Mouse (Mus musculus): ENCODE results near the gene B4galt5.

Gene B4galt5

DNA sequence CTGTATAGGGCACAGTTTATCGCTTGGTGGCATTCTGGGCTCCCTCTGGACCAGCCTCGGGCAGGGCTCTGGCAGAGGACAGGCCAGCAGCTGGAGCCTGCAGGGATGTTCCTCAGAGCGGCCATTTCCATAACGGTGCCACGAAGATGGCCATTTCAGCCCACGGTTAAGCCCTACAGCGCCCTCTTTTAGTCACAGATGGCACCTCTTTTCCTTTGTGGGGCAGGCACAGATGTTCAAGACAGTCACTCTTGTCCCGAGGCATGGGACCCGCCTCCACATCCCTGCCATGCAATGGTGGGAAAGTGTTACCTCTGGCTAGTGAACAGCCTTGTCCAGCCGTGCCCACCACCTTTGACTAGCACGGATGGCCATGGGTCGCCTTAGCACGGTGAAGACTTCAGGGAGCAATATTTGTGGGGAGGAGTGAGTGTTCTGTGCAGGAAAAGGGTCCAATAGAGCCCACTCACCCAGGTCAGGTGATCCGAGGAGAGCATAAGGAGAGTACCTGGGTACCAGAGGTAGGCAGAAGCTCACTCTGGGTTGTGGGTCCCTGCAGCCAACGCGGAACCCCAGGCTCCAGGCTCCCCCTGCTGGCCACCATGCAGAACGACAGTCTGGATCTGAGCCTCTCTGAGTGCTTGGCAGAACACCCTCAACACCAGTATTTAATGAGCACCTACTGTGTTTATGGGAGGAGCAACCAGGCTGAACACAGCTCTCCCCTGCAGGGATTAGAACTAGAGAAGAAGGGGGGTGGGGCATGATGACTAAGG is 70.0 kb downstream of the B4galt5 start:
- DNase-seq (ENCODE audit: extremely low spot score): peak; percentile 57

DNA sequence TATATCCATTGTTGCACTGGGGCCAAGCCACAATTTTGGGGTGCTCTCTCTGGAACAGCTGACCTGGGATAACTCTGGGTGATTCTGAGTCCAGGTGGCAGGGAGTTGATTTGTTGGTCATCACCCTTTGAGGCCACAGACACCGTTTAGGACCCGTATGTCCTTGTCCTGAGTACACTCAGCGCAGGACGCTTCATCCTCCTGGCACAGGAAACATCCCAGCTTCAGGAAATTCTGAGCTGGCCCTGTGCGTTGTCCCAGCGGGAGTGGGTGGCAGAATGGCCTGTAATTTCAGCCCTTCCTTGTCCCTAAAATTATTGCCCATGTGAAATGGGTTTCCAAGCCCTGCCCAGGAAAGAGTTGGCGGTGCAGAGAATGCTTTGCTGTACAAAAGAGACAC is 71.0 kb downstream of the B4galt5 start:
- no peak for DNase-seq (ENCODE audit: extremely low spot score)

DNA sequence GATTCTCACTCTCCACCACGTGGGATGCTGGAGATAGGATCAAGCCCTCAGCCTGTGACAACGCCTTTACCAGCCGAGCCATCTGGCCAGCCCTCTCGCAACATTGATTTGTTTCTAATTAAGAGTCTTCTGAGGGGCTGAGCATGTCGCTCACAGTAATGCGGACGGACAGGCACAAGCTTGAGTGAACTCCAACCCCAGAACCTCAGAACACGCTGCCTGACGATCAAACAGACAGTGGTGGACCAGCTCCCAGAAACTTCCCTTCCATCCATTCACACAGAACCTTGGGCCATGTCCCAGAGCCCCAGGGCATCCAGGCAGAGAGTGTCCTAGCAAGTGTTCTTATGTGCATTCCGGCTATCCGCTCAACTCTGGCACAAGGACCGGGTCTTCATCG is 72.0 kb downstream of the B4galt5 start:
- DNase-seq (ENCODE audit: extremely low spot score): no peak

DNA sequence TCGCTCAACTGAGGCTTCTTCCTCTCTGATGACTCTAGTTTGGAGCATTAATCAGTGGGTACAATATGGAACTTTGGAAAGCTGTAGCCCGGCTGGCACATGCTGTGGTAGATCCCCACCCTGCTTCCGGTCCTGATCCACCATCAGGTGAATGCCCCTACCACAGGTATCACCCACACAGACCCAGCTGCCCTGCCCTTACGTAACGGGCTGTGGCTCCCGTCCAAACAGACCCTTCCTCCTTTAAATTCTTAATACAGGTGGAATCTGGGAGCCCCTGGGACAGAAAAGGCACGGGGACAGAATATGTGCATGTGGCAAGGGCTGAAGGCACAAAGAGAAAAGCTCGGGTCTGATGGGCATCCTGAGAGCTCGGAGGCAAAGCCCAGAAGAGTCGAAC is 73.1 kb downstream of the B4galt5 start:
- DNase-seq (ENCODE audit: extremely low spot score): no peak

DNA sequence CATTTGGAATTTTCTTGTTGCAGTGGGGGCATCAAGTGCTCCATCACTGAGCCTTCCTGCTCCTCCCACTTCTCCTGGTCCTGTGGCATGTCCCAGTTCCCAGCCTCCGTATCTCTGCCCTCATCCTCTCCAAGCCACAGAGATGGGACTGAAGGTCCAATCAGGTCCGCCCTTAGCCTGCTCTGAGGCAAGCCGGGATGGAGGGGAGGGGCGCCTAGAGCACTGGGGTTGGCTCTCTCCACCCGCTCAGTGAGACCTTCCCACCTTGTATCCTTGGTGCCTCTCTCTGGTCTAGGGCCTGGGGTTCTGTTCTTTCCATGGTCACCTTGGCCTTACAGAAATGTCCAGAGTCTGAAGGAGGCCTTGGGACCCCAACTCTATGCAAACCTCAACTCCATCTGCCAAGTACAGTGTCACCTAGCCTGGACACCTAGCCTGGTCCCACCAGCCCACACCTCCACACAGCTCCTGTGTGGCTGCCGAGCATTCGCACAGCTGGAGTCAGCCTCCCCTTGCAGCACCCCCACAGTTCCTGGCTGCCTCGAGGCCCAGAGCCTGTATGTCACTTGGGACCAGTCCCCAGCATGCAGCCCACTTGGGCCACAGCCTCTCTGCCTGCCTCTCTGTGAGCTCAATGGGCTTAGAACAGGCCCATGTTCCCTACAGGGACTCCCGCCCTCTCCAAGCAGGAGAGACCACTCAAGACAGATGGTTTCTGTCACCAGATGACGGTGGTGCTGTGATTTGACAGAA is 74.1 kb downstream of the B4galt5 start:
- no peak for DNase-seq (ENCODE audit: extremely low spot score)

DNA sequence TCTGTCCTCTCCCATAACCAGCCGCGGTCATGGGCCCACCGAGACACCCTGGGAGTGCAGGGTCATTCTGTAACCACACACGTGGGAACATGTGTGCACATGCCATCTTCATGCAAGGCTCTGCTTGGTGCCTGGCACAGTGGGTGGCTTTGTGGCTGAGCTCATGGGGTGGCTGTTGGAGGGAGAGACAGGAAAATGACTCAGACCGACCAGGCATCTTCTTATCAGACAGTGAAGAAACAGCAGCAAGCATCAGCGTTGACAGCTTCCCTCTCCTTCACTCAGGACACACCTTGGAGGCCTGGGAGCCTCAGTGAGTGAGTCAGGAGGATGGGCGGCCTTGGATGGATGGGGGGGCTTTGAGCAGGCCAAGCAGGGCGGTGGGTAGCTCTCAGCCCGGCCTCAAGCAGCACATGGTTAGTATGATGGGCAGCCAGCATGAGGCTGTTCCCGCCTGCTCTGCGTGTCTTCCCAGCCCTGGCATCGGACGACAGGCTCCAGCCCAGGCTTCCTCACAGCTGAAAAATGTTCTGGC is 75.7 kb downstream of the B4galt5 start:
- no peak for DNase-seq (ENCODE audit: extremely low spot score)

DNA sequence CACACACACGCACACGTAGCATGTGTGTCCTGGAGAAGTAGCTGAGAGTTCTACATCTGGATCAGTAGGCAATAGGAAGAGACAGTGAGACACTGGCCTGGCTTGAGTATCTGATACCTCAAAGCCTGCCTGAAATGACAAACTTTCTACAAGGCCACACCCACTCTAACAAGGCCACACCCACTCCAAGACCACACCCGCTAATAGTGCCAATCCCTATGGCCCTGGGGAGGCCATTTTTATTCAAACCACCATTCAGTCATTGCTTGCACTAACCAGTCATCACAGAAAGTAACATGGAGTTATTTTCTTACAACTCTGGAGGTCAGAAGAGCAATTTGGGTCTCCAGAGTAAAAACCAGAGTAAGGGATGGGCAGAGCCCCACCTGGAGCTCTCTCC is 76.3 kb downstream of the B4galt5 start:
- no peak for DNase-seq (ENCODE audit: extremely low spot score)

DNA sequence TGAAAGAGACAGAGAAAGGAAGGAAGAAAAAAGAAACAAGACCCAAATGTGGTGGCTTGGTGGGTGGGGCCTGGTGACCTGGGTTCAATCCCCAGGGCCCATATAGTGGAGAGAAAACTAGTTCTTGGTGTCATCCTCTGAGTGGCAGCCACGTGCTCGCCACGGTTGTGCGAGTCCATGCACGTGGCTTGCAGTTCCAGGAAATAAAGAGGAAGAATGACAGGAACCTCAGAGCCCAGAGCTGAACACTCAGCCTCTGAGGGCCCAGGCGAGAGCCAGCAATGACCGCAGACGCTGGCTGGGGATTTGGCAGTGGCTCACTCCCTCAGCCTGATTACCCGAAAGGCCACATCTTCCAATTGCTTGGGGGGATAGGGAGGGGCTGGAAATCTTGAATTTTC is 77.9 kb downstream of the B4galt5 start:
- DNase-seq (ENCODE audit: extremely low spot score): no peak

DNA sequence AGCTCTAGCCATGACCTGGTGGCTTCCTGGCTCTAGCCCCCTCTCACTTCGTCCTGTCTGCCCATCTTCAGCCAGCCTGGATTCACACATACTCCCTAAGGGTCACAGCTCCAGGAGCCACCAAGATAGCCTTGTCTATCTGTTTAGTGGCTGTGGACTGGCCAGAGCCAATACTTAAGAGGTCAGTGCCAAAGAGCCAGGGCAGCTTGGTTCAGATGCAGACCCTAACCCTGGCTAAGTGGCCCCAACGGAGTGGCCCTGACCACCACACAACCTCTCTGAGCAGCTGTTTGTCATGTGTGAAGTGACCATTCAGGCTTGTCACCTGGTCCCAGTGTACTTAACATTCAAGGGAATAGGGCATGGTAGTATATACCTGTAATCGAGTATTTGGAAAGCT is 78.5 kb downstream of the B4galt5 start:
- DNase-seq (ENCODE audit: extremely low spot score): no peak

DNA sequence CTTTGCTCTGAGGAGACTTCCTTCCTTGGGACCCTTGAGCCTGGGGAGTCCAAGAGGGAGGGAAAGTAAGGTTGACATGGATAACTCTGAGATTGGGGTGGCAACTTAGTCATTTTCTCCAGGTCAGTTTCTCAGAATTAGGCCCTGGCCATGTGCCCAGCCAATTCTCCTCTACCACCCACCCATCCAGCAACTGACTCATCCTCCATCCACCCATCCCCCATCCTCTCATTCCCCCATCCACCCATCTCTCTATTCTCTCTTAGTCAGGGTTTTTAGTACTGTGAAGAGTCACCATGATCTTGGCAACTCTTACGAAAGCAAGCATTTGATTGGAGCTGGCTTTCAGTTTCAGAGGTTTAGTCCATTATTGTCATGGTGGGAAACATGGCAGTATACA is 80.3 kb downstream of the B4galt5 start:
- no peak for DNase-seq (ENCODE audit: extremely low spot score)

DNA sequence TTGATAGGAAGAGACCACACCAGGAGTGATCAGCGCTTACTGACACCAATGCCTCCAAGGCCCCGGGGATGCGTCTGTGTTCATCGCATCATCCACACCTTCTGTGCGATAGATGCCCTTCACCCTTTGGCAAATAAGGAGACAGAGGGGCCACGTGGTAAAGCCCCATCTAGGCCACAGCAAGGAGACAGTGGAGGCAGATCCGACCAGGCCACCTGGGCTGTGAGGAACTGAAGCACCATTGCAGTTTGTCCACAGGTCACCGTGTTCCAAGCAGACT is 80.6 kb downstream of the B4galt5 start:
- DNase-seq (ENCODE audit: extremely low spot score): no peak

DNA sequence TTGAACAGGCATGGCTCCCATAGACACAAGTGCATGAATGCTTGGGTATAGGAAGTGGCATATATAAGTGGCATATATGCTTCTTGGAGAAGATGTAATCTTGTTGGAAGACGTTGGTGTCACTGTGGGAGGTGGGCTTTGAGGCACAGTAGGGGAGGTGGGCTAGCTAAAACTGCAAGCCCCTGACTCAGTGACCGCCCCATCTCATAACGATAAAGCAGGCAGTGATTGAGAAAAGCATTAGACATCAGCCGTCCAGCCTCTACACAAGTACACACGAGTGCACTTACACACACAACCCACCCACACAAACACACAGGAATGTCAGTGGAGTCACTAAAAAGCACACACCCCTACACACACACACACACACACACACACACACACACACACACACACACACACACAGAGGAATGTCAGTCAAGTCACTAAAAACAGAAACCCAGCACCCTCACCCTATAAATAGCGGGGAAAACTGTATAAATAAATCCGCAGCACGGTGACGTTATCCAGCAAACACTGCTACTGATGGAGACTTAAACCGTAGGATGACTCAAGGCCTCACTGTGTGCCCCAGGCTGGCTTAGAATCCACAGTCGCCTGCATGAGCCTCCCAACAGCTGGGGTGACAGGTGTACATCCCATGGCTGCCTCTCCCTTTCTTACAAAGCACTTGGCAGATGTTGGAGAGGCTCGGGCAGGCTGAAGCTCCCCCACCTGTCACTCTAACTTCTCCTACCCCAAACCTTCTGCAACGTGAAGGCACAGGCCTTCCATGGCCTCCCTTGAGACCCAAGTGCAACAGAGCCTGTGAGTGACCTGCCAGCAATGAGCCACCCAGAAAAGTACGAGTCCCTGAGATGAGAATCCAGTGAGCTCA is 81.2 kb downstream of the B4galt5 start:
- DNase-seq (ENCODE audit: extremely low spot score): no peak

DNA sequence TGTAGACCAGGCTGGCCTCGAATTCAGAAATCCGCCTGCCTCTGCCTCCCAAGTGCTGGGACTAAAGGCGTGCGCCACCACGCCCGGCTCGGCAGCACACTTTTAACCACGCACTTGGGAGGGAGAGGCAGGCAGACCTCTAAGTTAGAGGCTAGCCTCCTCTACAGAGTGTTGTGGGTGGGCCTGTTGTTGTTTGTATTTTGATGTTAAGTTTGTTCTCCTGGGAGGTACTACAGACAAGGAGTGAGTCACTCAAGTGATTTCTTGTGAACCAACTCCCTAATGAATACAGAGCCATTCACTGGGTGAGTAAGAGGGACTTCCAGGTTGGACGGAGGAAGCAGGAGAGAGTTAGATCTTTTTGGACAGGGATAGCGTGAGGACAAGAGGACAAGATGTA is 82.8 kb downstream of the B4galt5 start:
- DNase-seq (ENCODE audit: extremely low spot score): no peak

DNA sequence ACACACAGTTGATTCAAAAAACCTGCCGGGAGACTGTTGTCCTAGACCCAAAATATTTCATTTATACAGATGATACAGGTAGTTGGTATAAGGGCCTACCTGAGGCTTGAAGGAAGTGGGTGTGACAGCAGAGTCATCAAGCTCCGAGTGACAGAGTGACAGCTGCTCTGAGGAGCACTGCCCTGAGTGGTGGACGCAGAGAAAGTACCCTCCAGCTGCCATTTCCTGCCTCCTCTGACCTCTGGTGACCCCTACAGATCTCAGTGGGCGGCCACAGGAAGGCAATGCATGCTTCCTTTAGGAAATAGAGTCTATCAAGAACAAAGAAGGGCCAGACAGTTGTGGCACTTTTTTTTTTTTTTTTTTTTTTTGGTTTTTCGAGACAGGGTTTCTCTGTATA is 83.2 kb downstream of the B4galt5 start:
- no peak for DNase-seq (ENCODE audit: extremely low spot score)

DNA sequence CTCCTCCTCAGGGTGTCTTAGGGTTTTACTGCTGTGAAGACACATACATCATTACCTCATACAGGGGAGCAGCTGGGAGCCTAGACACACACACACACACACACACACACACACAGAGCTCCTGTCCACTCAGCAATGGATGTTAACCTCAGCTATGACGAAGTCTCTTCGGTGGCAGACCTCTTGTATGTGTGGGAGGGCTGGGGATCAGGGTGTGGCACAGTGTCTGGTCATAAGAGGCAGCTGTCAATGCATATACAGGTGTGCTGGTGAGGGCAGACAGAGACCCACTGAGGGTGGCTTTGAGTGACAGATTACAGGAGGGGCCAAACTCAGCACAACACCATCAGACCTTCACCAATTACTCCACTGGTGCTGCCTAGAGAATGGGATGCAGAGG is 84.0 kb downstream of the B4galt5 start:
- DNase-seq (ENCODE audit: extremely low spot score): no peak

DNA sequence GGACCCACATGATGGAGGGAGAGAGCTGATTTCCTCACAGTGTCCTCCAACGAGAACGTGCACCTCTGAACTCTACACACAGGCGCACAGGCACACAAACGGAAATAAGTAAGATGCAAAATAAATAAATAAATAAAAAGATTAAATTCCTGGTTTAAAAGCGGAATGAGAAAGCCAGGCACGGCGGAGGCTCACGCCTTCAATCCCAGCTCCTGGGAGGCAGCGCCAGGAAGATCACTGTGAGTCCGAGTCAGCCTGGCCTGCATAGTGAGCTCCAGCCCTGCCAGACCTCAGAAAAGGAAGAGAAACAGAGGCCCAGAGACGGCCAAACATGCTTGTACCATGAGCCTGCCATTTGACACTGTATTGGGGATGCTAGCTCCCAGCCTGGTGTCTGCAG is 85.1 kb downstream of the B4galt5 start:
- DNase-seq (ENCODE audit: extremely low spot score): no peak

DNA sequence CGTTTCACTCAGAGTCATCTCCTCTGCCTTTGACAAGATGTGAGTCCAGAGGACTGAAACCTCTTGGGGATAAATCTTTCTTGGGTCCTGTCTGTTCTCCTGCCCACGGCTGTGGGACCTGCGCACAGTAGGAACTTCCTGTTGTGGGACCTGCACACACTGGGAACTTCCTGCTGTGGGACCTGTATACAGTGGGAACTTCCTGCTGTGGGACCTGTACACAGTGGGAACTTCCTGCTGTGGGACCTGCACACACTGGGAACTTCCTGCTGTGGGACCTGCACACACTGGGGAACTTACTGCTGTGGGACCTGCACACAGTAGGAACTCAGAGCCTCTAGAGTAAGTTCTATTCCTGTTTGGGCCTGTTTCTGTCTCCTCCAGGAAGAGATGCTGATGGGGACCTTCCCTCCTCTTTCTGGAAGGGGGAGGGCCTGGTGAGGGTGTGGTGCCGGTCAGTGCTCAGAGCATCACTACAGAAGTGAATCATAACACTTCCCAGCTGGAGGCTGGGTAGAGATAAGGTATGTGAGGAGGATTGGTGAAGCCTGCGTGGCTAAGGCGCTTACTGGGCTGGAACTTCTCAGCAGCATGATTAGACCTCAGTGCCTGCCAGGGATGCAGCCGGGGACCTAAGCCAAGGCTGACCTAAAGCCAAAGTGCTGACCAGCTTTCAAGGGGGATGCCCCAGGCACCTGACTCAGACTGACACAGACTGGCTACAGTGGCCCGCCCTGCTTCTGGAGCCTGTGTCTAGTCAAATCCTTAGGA is 85.8 kb downstream of the B4galt5 start:
- DNase-seq (ENCODE audit: extremely low spot score): no peak

DNA sequence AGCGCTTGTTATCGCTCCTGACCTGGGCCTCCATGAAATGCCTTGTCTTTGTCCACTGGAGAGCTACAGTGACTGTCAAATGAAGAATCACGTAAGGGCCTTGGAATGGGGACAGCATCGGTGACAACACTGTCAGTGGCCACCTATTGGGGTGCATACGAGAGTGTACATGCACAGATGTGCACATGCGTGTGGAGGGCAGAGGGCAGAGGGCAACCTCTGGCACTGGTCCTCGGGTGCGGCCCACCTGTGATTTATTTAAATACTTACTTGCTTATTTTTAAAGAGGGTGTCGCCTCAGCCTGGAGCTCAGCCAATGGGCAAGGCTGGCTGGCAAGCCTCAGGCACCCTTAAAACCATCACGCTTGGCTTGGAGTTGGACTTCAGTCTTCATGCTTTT is 86.5 kb downstream of the B4galt5 start:
- DNase-seq (ENCODE audit: extremely low spot score): no peak

DNA sequence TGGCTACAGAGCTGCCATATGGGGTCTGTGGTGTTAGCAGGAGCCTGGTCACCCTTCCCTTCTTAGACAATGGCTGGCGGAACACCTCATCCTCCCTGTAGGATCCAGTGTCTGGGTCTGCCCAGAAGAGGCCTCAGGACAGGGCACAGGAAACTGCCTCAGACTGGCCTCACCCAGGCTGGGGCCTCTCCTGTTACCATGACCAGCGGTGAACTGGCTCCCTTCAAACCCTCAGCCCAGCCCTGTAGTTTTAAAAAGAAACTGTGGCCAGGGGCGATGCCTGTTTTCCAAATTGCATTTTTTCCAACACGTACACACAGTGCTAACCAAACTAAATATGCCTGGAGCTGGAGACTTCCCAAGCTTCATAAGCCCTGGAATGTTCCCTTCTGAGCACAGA is 87.9 kb downstream of the B4galt5 start:
- no peak for DNase-seq (ENCODE audit: extremely low spot score)

DNA sequence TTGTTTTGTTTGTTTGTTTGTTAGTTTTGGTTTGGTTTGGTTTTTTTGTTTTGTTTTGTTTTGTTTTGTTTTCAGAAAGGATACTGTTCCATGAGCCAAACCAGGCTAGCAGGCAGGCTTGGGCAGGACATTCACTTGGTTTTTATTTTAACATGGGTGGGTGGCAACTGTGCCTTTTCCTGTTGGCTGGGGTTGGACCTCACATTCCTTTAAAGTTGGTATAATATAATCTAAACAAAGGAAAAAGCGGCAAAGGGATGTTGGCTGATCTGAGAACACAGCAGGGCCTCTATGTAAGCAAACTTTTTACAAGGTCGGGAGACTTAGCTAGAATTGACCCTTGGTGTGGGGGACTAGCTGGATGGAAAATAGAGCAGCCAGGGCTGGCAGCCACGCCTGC is 91.2 kb downstream of the B4galt5 start:
- DNase-seq (ENCODE audit: extremely low spot score): no peak

DNA sequence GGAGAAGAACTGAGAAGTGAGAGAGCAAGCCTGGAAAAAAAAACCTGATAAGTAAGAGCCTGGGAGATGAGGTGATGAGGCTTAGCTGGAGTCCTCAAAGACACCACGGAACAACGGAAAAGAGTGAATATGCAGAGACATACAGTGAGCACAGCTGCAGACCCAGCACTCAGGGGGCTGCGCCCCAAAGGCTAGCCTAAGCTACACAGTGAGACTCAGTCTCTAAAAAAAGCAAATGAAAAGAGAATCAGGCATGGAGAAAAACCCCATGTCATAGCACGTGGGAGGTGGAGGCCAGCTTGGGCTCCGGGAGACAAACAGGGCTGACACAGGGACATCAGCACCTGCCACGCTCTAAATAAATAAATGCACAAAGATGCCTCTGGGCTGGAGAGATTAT is 94.2 kb downstream of the B4galt5 start:
- DNase-seq (ENCODE audit: extremely low spot score): no peak

DNA sequence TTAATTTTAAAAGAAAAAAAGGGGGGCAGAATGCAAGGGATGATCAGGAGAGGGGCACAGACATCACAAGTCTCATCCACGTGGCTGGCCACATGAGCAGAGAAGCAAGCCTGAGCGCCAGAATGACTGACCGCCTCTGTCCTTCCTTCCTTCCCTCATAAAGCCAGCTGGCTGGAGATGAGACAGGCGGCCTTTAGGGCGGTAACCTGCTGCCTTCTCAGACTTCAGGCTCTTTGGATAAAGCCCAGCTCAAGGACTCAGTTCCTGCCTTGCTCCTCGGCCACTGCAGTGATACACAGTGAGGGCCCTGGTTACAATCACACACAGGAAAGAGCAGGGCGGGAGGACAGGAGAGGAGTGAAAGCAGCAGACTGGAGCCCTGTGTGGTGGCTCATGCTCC is 94.8 kb downstream of the B4galt5 start:
- no peak for DNase-seq (ENCODE audit: extremely low spot score)
